Mouse (Mus musculus): ENCODE data around the gene Tbx15. TPM values are rescaled to one million over a fixed set of nuclear protein-coding genes. Genes with fewer than 3 reads are reported as not detected.

Gene Tbx15
- polyA plus RNA-seq (2012; ENCODE audit: insufficient read depth, low replicate concordance) = not detected in 2 replicates

- no peak for TF ChIP-seq FLI1 (IDR thresholded peaks at IDR 0.05; ENCODE audit: low read length)
- no peak for TF ChIP-seq GATA1 (IDR thresholded peaks at IDR 0.05; ENCODE audit: borderline replicate concordance, low read length)
- H3K27me3 ChIP-seq (replicated peaks) = peaks cover 96% of the 10 kb centered on the region
- no peaks in the 10 kb centered on the region for H3K9me3 ChIP-seq
- H3K4me3 ChIP-seq (replicated peaks) = peak within 1 kb of the TSS; percentile 86
- H3K4me1 ChIP-seq = peaks cover 22% of the 10 kb centered on the region
- no peaks in the 10 kb centered on the region for H3K36me3 ChIP-seq (replicated peaks; ENCODE audit: low read length)
Observed at GRCm38 (mm10) chr3:99240213-99240720, at the start of gene Tbx15. Tbx15 (plus strand) TSS chr3:99240381.

DNA sequence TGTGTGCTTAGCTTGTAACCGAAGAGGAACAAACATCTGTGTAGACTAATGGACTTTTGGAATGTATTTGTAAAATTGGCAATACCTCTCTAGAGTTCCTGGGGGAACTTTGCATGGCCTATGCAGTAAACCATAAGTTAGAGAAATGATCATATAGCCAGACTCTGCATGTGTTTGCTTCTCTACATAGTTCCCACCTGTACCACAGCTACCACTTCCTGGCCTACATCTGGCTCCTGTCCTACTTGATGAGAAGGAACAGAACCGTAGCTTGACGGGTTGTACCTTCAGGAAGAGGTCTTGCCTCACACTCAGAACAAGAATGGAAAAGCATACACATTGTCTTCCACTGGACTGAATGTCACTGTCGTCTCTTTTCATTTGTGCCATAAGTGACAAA is 46.6 kb upstream of the Tbx15 start:
- H3K4me1 ChIP-seq = no peaks in the 10 kb centered on the region
- no peaks in the 10 kb centered on the region for H3K27me3 ChIP-seq (replicated peaks)
- no peak for TF ChIP-seq FLI1 (IDR thresholded peaks at IDR 0.05; ENCODE audit: low read length)
- no peak for TF ChIP-seq GATA1 (IDR thresholded peaks at IDR 0.05; ENCODE audit: borderline replicate concordance, low read length)

GRCm38 (mm10) chr3:99203331-99203730 is 36.9 kb upstream of the Tbx15 start:
- Histone ChIP-seq H3K4me1 (no peaks in the 10 kb centered on the region), H3K4me3 (replicated peaks) (no peak overlapping the region), H3K27me3 (replicated peaks) (no peaks in the 10 kb centered on the region), H3K36me3 (replicated peaks; ENCODE audit: low read length) (peaks cover 28% of the 10 kb centered on the region), H3K9me3 (peaks cover 17% of the 10 kb centered on the region)
- no peak for TF ChIP-seq FLI1 (IDR thresholded peaks at IDR 0.05; ENCODE audit: low read length)
- TF ChIP-seq GATA1 (IDR thresholded peaks at IDR 0.05; ENCODE audit: borderline replicate concordance, low read length) = no peak

More for the DNA sequence above, 46.6 kb upstream of the Tbx15 start:
- H3K9me3 ChIP-seq = no peaks in the 10 kb centered on the region
- H3K4me3 ChIP-seq (replicated peaks) = no peak overlapping the region
- H3K36me3 ChIP-seq (replicated peaks; ENCODE audit: low read length) = peaks cover 24% of the 10 kb centered on the region

GRCm38 (mm10) chr3:99208416-99208815 is 31.8 kb upstream of the Tbx15 start:
- no peak overlapping the region for H3K4me3 ChIP-seq (replicated peaks)

GRCm38 (mm10) chr3:99211105-99211698 is 29.0 kb upstream of the Tbx15 start:
- Histone ChIP-seq H3K4me1 (peaks cover 13% of the 10 kb centered on the region), H3K27me3 (replicated peaks) (no peaks in the 10 kb centered on the region), H3K36me3 (replicated peaks; ENCODE audit: low read length) (peaks cover 20% of the 10 kb centered on the region), H3K9me3 (no peaks in the 10 kb centered on the region), H3K4me3 (replicated peaks) (no peak overlapping the region)
- TF ChIP-seq FLI1 (IDR thresholded peaks at IDR 0.05; ENCODE audit: low read length) (no peak), GATA1 (IDR thresholded peaks at IDR 0.05; ENCODE audit: borderline replicate concordance, low read length) (no peak)

More at GRCm38 (mm10) chr3:99208416-99208815, 31.8 kb upstream of the Tbx15 start:
- Histone ChIP-seq H3K4me1 (peaks cover 13% of the 10 kb centered on the region), H3K36me3 (replicated peaks; ENCODE audit: low read length) (peaks cover 10% of the 10 kb centered on the region), H3K27me3 (replicated peaks) (no peaks in the 10 kb centered on the region), H3K9me3 (no peaks in the 10 kb centered on the region)
- no peak for TF ChIP-seq GATA1 (IDR thresholded peaks at IDR 0.05; ENCODE audit: borderline replicate concordance, low read length)
- TF ChIP-seq FLI1 (IDR thresholded peaks at IDR 0.05; ENCODE audit: low read length) = no peak

- peaks cover 7% of the 10 kb centered on the region for H3K27me3 ChIP-seq (replicated peaks)
- no peaks in the 10 kb centered on the region for H3K9me3 ChIP-seq
- TF ChIP-seq FLI1 (IDR thresholded peaks at IDR 0.05; ENCODE audit: low read length) (no peak), GATA1 (IDR thresholded peaks at IDR 0.05; ENCODE audit: borderline replicate concordance, low read length) (no peak)
- no peak overlapping the region for H3K4me3 ChIP-seq (replicated peaks)
- no peaks in the 10 kb centered on the region for H3K4me1 ChIP-seq
- H3K36me3 ChIP-seq (replicated peaks; ENCODE audit: low read length) = no peaks in the 10 kb centered on the region
Observed at GRCm38 (mm10) chr3:99227807-99228206, 12.4 kb upstream of the Tbx15 start.

DNA sequence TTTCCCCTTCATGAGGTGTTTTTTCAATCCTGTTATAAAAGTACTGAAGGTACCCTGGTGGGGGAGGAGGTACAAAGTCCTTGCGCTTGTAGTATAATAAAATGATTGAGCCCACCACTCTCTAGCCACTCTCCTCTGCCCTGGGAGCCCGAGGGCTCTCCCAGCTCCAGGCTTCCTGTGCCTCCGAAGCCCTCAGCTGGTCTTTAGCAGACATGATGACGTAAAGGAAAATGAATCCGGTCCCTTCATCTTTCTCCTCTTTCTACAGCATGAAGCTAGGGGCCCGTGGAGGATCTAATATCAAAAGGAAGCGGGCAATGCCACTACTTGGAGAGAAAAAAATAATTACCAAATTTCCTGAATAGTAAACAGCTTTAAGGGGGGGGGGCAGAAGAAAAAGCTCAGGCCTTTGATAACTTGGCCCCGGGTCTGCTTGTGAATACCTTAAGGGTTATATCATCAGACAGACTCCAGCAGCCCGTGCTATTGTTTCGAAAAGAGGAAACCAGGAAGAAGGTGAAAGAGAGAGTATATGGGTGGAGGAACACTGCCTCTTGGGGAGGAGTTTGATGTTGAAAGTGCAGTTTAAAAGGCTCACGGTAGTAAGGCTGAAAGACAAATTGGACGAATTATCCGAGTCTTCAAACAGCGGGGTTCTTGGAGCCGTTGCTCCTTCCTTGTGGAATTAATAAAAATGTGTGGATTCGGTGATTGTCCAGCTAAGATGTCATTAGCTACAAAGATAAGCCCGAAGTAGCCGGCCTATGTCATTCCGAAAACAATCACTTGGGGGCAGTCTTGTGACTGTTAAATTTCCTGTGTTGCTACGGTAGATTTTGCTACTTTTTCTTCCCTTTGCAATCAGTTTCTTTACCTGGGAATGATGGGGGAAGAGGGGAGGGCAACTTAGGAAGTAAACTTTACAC is 6.5 kb upstream of the Tbx15 start:
- peak overlapping the region; percentile 89 for H3K4me3 ChIP-seq (replicated peaks)
- H3K4me1 ChIP-seq = peaks cover 21% of the 10 kb centered on the region
- no peak for TF ChIP-seq GATA1 (IDR thresholded peaks at IDR 0.05; ENCODE audit: borderline replicate concordance, low read length)
- no peak for TF ChIP-seq FLI1 (IDR thresholded peaks at IDR 0.05; ENCODE audit: low read length)
- H3K27me3 ChIP-seq (replicated peaks) = peaks cover 56% of the 10 kb centered on the region
- no peaks in the 10 kb centered on the region for H3K9me3 ChIP-seq
- no peaks in the 10 kb centered on the region for H3K36me3 ChIP-seq (replicated peaks; ENCODE audit: low read length)

DNA sequence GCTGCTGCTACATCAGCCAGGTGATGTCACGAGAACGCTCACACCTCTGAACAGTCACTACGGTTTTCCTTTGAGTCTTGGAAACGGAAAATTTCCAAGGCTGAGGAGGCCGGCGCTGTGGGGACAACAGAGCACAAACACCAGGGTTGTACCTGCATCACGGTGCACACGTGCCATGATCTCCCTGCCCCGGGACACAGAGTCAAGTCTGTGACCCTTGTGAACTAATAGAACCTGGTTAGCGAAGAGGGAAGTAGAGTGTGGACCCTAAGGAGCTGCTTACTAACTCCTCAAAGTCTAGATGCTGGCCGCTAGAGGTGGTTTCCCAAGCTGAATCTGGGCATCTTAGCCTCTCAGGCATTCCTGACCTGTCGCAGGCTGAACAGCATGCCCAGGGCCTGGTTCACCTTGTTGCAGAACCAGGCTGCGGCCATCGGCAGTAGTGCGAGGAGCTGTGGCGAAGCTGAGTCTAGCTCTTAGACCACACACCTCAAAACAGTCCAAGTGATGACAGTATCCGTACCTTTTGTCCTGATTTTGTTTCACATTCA is 5.8 kb upstream of the Tbx15 start:
- Histone ChIP-seq H3K4me3 (replicated peaks) (peak overlapping the region; percentile 89), H3K27me3 (replicated peaks) (peaks cover 63% of the 10 kb centered on the region)

GRCm38 (mm10) chr3:99235116-99235803 is 4.9 kb upstream of the Tbx15 start:
- Histone ChIP-seq H3K36me3 (replicated peaks; ENCODE audit: low read length) (no peaks in the 10 kb centered on the region), H3K4me1 (peaks cover 29% of the 10 kb centered on the region), H3K27me3 (replicated peaks) (peaks cover 72% of the 10 kb centered on the region), H3K4me3 (replicated peaks) (no peak overlapping the region), H3K9me3 (no peaks in the 10 kb centered on the region)
- TF ChIP-seq FLI1 (IDR thresholded peaks at IDR 0.05; ENCODE audit: low read length) (no peak), GATA1 (IDR thresholded peaks at IDR 0.05; ENCODE audit: borderline replicate concordance, low read length) (no peak)

More for the DNA sequence above, 5.8 kb upstream of the Tbx15 start:
- no peaks in the 10 kb centered on the region for H3K9me3 ChIP-seq
- H3K36me3 ChIP-seq (replicated peaks; ENCODE audit: low read length) = no peaks in the 10 kb centered on the region
- peaks cover 24% of the 10 kb centered on the region for H3K4me1 ChIP-seq
- TF ChIP-seq FLI1 (IDR thresholded peaks at IDR 0.05; ENCODE audit: low read length) (no peak), GATA1 (IDR thresholded peaks at IDR 0.05; ENCODE audit: borderline replicate concordance, low read length) (no peak)

Measured in megakaryocyte, embryonic 14.5 days (primary cell).